Mouse (Mus musculus): ENCODE measurements around the gene Myh8. TPM values are rescaled to one million over a fixed set of nuclear protein-coding genes. Genes with fewer than 3 reads are reported as not detected.

The Myh8 gene
- total and polyA plus RNA-seq, 3 experiments = not detected

DNA sequence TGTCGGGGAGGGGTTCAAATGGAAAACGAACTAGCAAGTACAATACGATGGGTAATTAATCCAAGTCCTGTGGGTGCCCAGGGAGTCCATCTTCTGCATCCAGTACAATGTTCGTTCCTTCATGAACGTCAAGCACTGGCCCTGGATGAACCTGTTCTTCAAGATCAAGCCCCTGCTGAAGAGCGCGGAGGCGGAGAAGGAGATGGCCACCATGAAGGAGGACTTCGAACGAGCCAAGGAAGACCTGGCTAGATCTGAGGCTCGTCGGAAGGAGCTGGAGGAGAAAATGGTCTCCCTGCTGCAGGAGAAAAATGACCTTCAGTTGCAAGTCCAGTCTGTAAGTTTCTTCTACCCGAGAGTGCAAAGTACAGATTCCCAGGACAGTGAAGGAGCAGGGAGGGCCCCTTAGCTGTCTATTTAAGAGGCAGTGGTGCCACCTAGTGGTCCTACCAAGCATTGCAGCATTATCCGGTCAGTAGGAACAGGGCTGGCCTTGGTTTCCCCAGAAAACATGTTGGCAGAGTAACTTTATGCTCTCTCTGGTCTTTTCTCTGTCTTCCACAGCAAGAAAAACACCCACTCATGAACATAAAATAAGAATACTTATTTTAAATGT lies 73.3 kb downstream of the Myh8 start:
- Histone ChIP-seq H3K79me2 (ENCODE audit: control insufficient read depth, insufficient read depth, low read length, poor library complexity) (no peaks in the 10 kb centered on the region), H3K27me3 (ENCODE audit: control insufficient read depth in 1 of 2, insufficient read depth in 2 of 2, low read length in 2 of 2) (no peaks in the 10 kb centered on the region), H3K36me3 (ENCODE audit: control insufficient read depth in 1 of 2, insufficient read depth in 2 of 2, low read length in 2 of 2) (no peaks in the 10 kb centered on the region), H3K4me3 (ENCODE audit: control insufficient read depth in 1 of 2, insufficient read depth in 1 of 2, low read depth in 2 of 2, low read length in 2 of 2) (no peak overlapping the region), H3K27ac (ENCODE audit: control insufficient read depth, low read depth, low read length) (no peak overlapping the region), H3K9ac (ENCODE audit: control insufficient read depth, low read depth, low read length, poor library complexity, severe bottlenecking) (no peak overlapping the region), H3K9me3 (replicated peaks; ENCODE audit: insufficient read depth, low read length) (no peaks in the 10 kb centered on the region), H3K4me1 (ENCODE audit: control insufficient read depth in 1 of 2, insufficient read depth in 2 of 2, low read length in 2 of 2) (no peaks in the 10 kb centered on the region)
- TF ChIP-seq CHD1 (IDR thresholded peaks at IDR 0.05; ENCODE audit: low read depth, low read length) (no peak), UBTF (IDR thresholded peaks at IDR 0.05; ENCODE audit: borderline replicate concordance, insufficient read depth, low read depth, low read length) (no peak), GATA1 (IDR thresholded peaks at IDR 0.05; ENCODE audit: low read depth, low read length) (no peak), SMC3 (IDR thresholded peaks at IDR 0.05; ENCODE audit: low read depth, low read length) (peak; percentile 47), USF1 (IDR thresholded peaks at IDR 0.05; ENCODE audit: low read depth, low read length) (no peak), GABPA (IDR thresholded peaks at IDR 0.05; ENCODE audit: low read depth, low read length) (no peak), MAFK (IDR thresholded peaks at IDR 0.05; ENCODE audit: borderline replicate concordance, low read depth, low read length) (no peak), ZNF384 (IDR thresholded peaks at IDR 0.05; ENCODE audit: low read depth, low read length) (no peak), NELFE (IDR thresholded peaks at IDR 0.05; ENCODE audit: low read depth, low read length) (no peak), RAD21 (IDR thresholded peaks at IDR 0.05; ENCODE audit: low read depth, low read length) (peak; percentile 40), SIN3A (IDR thresholded peaks at IDR 0.05; ENCODE audit: low read length) (no peak), CTCF (IDR thresholded peaks at IDR 0.05 in 2 of 3, conservative IDR thresholded peaks at IDR 0.05 in 1 of 3; ENCODE audit: control insufficient read depth in 1 of 3, insufficient read depth in 1 of 3, low read depth in 2 of 3, low read length in 3 of 3, poor library complexity in 1 of 3, severe bottlenecking in 1 of 3) (peak; percentile 65 to 73 (median 70)), RCOR1 (IDR thresholded peaks at IDR 0.05; ENCODE audit: low read depth, low read length) (no peak), KAT2A (conservative IDR thresholded peaks at IDR 0.05; ENCODE audit: low read depth, low read length) (no peak), ZMIZ1 (IDR thresholded peaks at IDR 0.05; ENCODE audit: low read depth, low read length) (no peak)
- DNase-seq (ENCODE audit: low read depth, low spot score) = peak; percentile 55

DNA sequence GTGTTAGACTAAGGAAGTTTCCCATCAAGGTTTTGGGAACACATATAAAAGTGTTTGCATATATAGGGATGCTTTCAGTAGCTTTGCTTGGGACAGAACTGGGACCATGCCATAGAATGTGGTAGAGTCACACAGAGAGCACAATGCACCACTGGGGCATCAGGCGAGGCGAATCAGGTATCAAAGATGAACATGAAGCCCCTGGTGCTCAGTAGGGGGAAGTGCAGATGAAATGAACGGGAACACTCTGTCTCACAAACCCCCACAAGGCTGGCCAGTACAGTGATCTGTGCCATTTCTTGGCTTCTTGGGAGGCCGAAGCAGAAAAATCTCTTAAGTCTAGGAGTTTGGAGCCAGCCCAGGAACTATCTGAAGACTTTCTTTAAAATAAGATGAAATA lies 76.1 kb downstream of the Myh8 start:
- no peak for DNase-seq (ENCODE audit: low read depth, low spot score)
- H3K4me1 ChIP-seq (ENCODE audit: control insufficient read depth in 1 of 2, insufficient read depth in 2 of 2, low read length in 2 of 2) = no peaks in the 10 kb centered on the region
- no peak overlapping the region for H3K4me3 ChIP-seq (ENCODE audit: control insufficient read depth in 1 of 2, insufficient read depth in 1 of 2, low read depth in 2 of 2, low read length in 2 of 2)
- H3K9ac ChIP-seq (ENCODE audit: control insufficient read depth, low read depth, low read length, poor library complexity, severe bottlenecking) = no peak overlapping the region
- no peaks in the 10 kb centered on the region for H3K9me3 ChIP-seq (replicated peaks; ENCODE audit: insufficient read depth, low read length)
- no peaks in the 10 kb centered on the region for H3K79me2 ChIP-seq (ENCODE audit: control insufficient read depth, insufficient read depth, low read length, poor library complexity)
- no peaks in the 10 kb centered on the region for H3K36me3 ChIP-seq (ENCODE audit: control insufficient read depth in 1 of 2, insufficient read depth in 2 of 2, low read length in 2 of 2)
- H3K27me3 ChIP-seq (ENCODE audit: control insufficient read depth in 1 of 2, insufficient read depth in 2 of 2, low read length in 2 of 2) = no peaks in the 10 kb centered on the region
- no peak overlapping the region for H3K27ac ChIP-seq (ENCODE audit: control insufficient read depth, low read depth, low read length)
- TF ChIP-seq RCOR1 (IDR thresholded peaks at IDR 0.05; ENCODE audit: low read depth, low read length) (no peak), SMC3 (IDR thresholded peaks at IDR 0.05; ENCODE audit: low read depth, low read length) (no peak), TAL1 (IDR thresholded peaks at IDR 0.05; ENCODE audit: low read length) (no peak), MYC (IDR thresholded peaks at IDR 0.05; ENCODE audit: low read depth, low read length) (no peak), NELFE (IDR thresholded peaks at IDR 0.05; ENCODE audit: low read depth, low read length) (no peak), RAD21 (IDR thresholded peaks at IDR 0.05; ENCODE audit: low read depth, low read length) (no peak), MYB (IDR thresholded peaks at IDR 0.05; ENCODE audit: low read depth, low read length) (no peak), NRF1 (IDR thresholded peaks at IDR 0.05; ENCODE audit: insufficient read depth, low read depth, low read length, poor library complexity, severe bottlenecking) (no peak), POLR2AphosphoS5 (IDR thresholded peaks at IDR 0.05; ENCODE audit: borderline replicate concordance, low read depth, low read length) (no peak), POLR2A (IDR thresholded peaks at IDR 0.05; ENCODE audit: control insufficient read depth in 1 of 2, insufficient read depth in 1 of 2, low read depth in 1 of 2, low read length in 2 of 2, poor library complexity in 1 of 2) (no peak)
